Mouse (Mus musculus) hindbrain, embryonic 13.5 days (tissue): ENCODE results near the gene Asb13. TPM values are rescaled to one million over a fixed set of nuclear protein-coding genes. Genes with fewer than 3 reads are reported as not detected.

Experiments used
- polyA plus RNA-seq: library from polyadenylated mRNA; unstranded; fragments of >200 nt; fragmentation: Nextera tagmentation; extraction: Ambion mirVana; gene quantifications from 2 replicates; pipeline ENCODE4 v1.2.1, GENCODE M21; 2015

The Asb13 gene
- polyA plus RNA-seq, 1 experiment from 2014 or later: 12.3 TPM

Other genes starting within 250 kb of the Asb13 start
- 443 and 449 TPM in 2 replicates for gene Gdi2, start 96.0 kb upstream of the Asb13 start, polyA plus RNA-seq
- gene Fam208b, start 22.9 kb upstream of the Asb13 start, polyA plus RNA-seq: 19.3 and 20.2 TPM in 2 replicates
- gene Calml3, start 170.3 kb downstream of the Asb13 start, polyA plus RNA-seq: not detected in 2 replicates
- not detected in 2 replicates for gene Calm4, start 203.7 kb downstream of the Asb13 start, polyA plus RNA-seq
- not detected in 2 replicates for gene Calm5, start 220.1 kb downstream of the Asb13 start, polyA plus RNA-seq